Mouse (Mus musculus) monocyte, adult 2 months (primary cell): ENCODE results near the gene Brdt.
"Not testable (repeated sequence)": the region's sequence is repeated elsewhere in the genome, so short reads cannot be mapped to it uniquely, and the experiment has no call there.

ENCODE experiments used
- DNase-seq, 2 experiments: peaks; one replicate each; pipeline ENCODE4 v3.0.0; 2022; ENCODE audit warnings: low spot score in 2 of 2, low read depth in 1 of 2

The Brdt gene

GRCm38 (mm10) chr5:107320703-107321102 is 10.3 kb upstream of the Brdt start:
- no peak for DNase-seq

GRCm38 (mm10) chr5:107340404-107340803 is 9.4 kb downstream of the Brdt start:
- DNase-seq = no peak

GRCm38 (mm10) chr5:107342891-107343290 is 11.9 kb downstream of the Brdt start:
- no peak for DNase-seq

GRCm38 (mm10) chr5:107346214-107346613 is 15.3 kb downstream of the Brdt start:
- no peak for DNase-seq

- no peak for DNase-seq
Measured at GRCm38 (mm10) chr5:107352566-107352965, 21.6 kb downstream of the Brdt start.

GRCm38 (mm10) chr5:107353981-107354380 is 23.0 kb downstream of the Brdt start:
- no peak for DNase-seq

- no peak for DNase-seq
Measured at GRCm38 (mm10) chr5:107355801-107356200, 24.8 kb downstream of the Brdt start.

- no peak for DNase-seq
Measured at GRCm38 (mm10) chr5:107357723-107358122, 26.8 kb downstream of the Brdt start.

GRCm38 (mm10) chr5:107359395-107360053 is 28.6 kb downstream of the Brdt start:
- peak; percentile 33 to 71 for DNase-seq

GRCm38 (mm10) chr5:107360054-107360730 is 29.2 kb downstream of the Brdt start:
- DNase-seq = no peak

GRCm38 (mm10) chr5:107370040-107370439 is 39.1 kb downstream of the Brdt start:
- DNase-seq = no peak

GRCm38 (mm10) chr5:107371335-107371734 is 40.4 kb downstream of the Brdt start:
- DNase-seq = no peak

- no peak for DNase-seq
Measured at GRCm38 (mm10) chr5:107373256-107373655, 42.3 kb downstream of the Brdt start.

- not testable (repeated sequence) for DNase-seq
Measured at GRCm38 (mm10) chr5:107386448-107386847, 55.5 kb downstream of the Brdt start.

- DNase-seq = no peak
Measured at GRCm38 (mm10) chr5:107387788-107388187, 56.8 kb downstream of the Brdt start.

GRCm38 (mm10) chr5:107389373-107389772 is 58.4 kb downstream of the Brdt start:
- DNase-seq = no peak

- no peak for DNase-seq
Measured at GRCm38 (mm10) chr5:107394437-107394836, 63.5 kb downstream of the Brdt start.

- DNase-seq = no peak
Measured at GRCm38 (mm10) chr5:107402436-107402835, 71.5 kb downstream of the Brdt start, which contains the start of gene Ephx4. TSS of gene Ephx4 (plus strand) at chr5:107402736.

- no peak for DNase-seq
Measured at GRCm38 (mm10) chr5:107403011-107403946, 72.3 kb downstream of the Brdt start.

- DNase-seq = no peak
Measured at GRCm38 (mm10) chr5:107403947-107404684, 73.2 kb downstream of the Brdt start.

GRCm38 (mm10) chr5:107405361-107405760 is 74.4 kb downstream of the Brdt start:
- no peak for DNase-seq
